ENCODE assay signal across 13 mouse cellular contexts in genomic region chr9:57958615-57959014, GRCm38 (mm10). TPM values are rescaled to one million over a fixed set of nuclear protein-coding genes. Genes with fewer than 3 reads are reported as not detected.
"Had no signal": no experiment of that assay in that cellular context is flagged by ENCODE, and none has a peak within 500 bp of the region (broad histone marks: within the 10 kb centered on the region; RNA-seq: fewer than 3 reads in every experiment).

No protein-coding gene starts in this region.

- DNase-seq: kidney, postnatal 36 days; liver; liver, embryonic 13.5 days; liver, postnatal 0 days; lung, postnatal 36 days; right cerebral cortex, postnatal 14 days; thymus, adult 2 months; thymus, postnatal 25 days had no signal

- H3K4me2 ChIP-seq: limb, embryonic 12.5 days; liver, embryonic 13.5 days; midbrain, embryonic 13.5 days; stomach, embryonic 15.5 days had no signal

- H3K27me3 ChIP-seq: midbrain, embryonic 13.5 days; stomach, embryonic 15.5 days had no signal

- ATAC-seq: liver, postnatal 0 days; lung, postnatal 0 days; midbrain, embryonic 13.5 days had no signal

- H3K9me3 ChIP-seq: limb, embryonic 12.5 days; liver, embryonic 13.5 days; midbrain, embryonic 13.5 days; stomach, embryonic 15.5 days had no signal

- H3K9ac ChIP-seq: limb, embryonic 12.5 days; liver, embryonic 13.5 days; liver, postnatal 0 days; midbrain, embryonic 13.5 days; stomach, embryonic 15.5 days had no signal

- H3K4me3 ChIP-seq: limb, embryonic 12.5 days; liver, embryonic 13.5 days; midbrain, embryonic 13.5 days; stomach, embryonic 15.5 days had no signal

- H3K36me3 ChIP-seq: limb, embryonic 12.5 days; liver, embryonic 13.5 days; stomach, embryonic 15.5 days had no signal

- H3K27ac ChIP-seq: kidney, postnatal 0 days; limb, embryonic 12.5 days; liver, embryonic 13.5 days; midbrain, embryonic 13.5 days had no signal

RNA-seq across cellular contexts. Expression of gene Sema7a, which starts 18.7 kb away (rescaled TPM):
- polyA plus RNA-seq: liver, embryonic 13.5 days; liver, postnatal 0 days had no signal
